Comparison of ENCODE assay signal across 8 mouse cellular contexts in genomic region chr2:130178381-130178705, GRCm38 (mm10). TPM values are rescaled to one million over a fixed set of nuclear protein-coding genes. Genes with fewer than 3 reads are reported as not detected.
DNase-seq lines count a peak whose midpoint lies in the region; ATAC-seq and TF ChIP-seq lines count a peak whose summit lies in the region.

No protein-coding gene starts in this region.

- H3K4me3 ChIP-seq in lung, embryonic 14.5 days (ENCODE audit: low read depth, low read length) = peak overlapping the region; percentile 99
- peak overlapping the region; percentile 97 for H3K4me3 ChIP-seq in embryonic facial prominence, embryonic 12.5 days
- peak overlapping the region; percentile 95 for H3K4me3 ChIP-seq in hindbrain, embryonic 16.5 days (ENCODE audit: low read length)
- peak overlapping the region; percentile 99 for H3K4me3 ChIP-seq in midbrain, embryonic 14.5 days (replicated peaks; ENCODE audit: low read depth, low read length)

- peak overlapping the region; percentile 96 for H3K27ac ChIP-seq in lung, embryonic 14.5 days (ENCODE audit: low read depth)
- H3K27ac ChIP-seq in embryonic facial prominence, embryonic 12.5 days = peak overlapping the region; percentile 98
- H3K27ac ChIP-seq in hindbrain, embryonic 16.5 days (ENCODE audit: low read depth, low read length) = peak overlapping the region; percentile 96
- peak overlapping the region; percentile 97 for H3K27ac ChIP-seq in midbrain, embryonic 14.5 days (replicated peaks; ENCODE audit: low read depth, low read length)

- no peak for DNase-seq in lung, embryonic 14.5 days
- no peak for DNase-seq in lung, postnatal 14 days
- DNase-seq in midbrain, embryonic 14.5 days = no peak
- DNase-seq in layer of hippocampus, postnatal 14 days (ENCODE audit: low spot score in 2 of 2) = no peak
- no peak for DNase-seq in gastrocnemius, adult 18-20 months (ENCODE audit: low spot score)

- H3K4me2 ChIP-seq in lung, embryonic 14.5 days = peak overlapping the region; percentile 73
- peak overlapping the region; percentile 83 for H3K4me2 ChIP-seq in embryonic facial prominence, embryonic 12.5 days (replicated peaks)
- H3K4me2 ChIP-seq in hindbrain, embryonic 16.5 days (ENCODE audit: low read length) = peak overlapping the region; percentile 84
- H3K4me2 ChIP-seq in midbrain, embryonic 14.5 days (ENCODE audit: low read length) = peak overlapping the region; percentile 95

- H3K36me3 ChIP-seq in lung, embryonic 14.5 days (ENCODE audit: insufficient read depth) = peaks cover 39% of the 10 kb centered on the region
- peaks cover 34% of the 10 kb centered on the region for H3K36me3 ChIP-seq in embryonic facial prominence, embryonic 12.5 days
- peaks cover 22% of the 10 kb centered on the region for H3K36me3 ChIP-seq in hindbrain, embryonic 16.5 days (ENCODE audit: control insufficient read depth, insufficient read depth, low read length)
- peaks cover 38% of the 10 kb centered on the region for H3K36me3 ChIP-seq in midbrain, embryonic 14.5 days (ENCODE audit: control insufficient read depth, insufficient read depth, low read length)

- H3K27me3 ChIP-seq in lung, embryonic 14.5 days (ENCODE audit: insufficient read depth, low read length) = no peaks in the 10 kb centered on the region
- no peaks in the 10 kb centered on the region for H3K27me3 ChIP-seq in embryonic facial prominence, embryonic 12.5 days
- no peaks in the 10 kb centered on the region for H3K27me3 ChIP-seq in hindbrain, embryonic 16.5 days (replicated peaks; ENCODE audit: control insufficient read depth, insufficient read depth, low read length)
- H3K27me3 ChIP-seq in midbrain, embryonic 14.5 days (ENCODE audit: control insufficient read depth, insufficient read depth, low read length) = no peaks in the 10 kb centered on the region

- ATAC-seq in lung, embryonic 14.5 days (ENCODE audit: insufficient read depth) = peak; percentile 1; the same call in 1 of the 2 replicates
- no peak for ATAC-seq in embryonic facial prominence, embryonic 12.5 days (ENCODE audit: insufficient number of reproducible peaks, insufficient read depth, low FRiP score, low TSS enrichment)
- ATAC-seq in hindbrain, embryonic 16.5 days = no peak
- ATAC-seq in midbrain, embryonic 14.5 days (ENCODE audit: low FRiP score, low TSS enrichment) = no peak
- ATAC-seq in granulocyte monocyte progenitor cell, adult 5-6 weeks (replicated peaks; ENCODE audit: poor library complexity, severe bottlenecking) = no peak

- H3K9ac ChIP-seq in lung, embryonic 14.5 days = peak overlapping the region; percentile 100
- peak overlapping the region; percentile 99 for H3K9ac ChIP-seq in embryonic facial prominence, embryonic 12.5 days
- peak overlapping the region; percentile 100 for H3K9ac ChIP-seq in hindbrain, embryonic 16.5 days (ENCODE audit: low read depth, low read length)
- H3K9ac ChIP-seq in midbrain, embryonic 14.5 days (replicated peaks; ENCODE audit: low read length) = peak overlapping the region; percentile 99

- under 1% methylated on average over 11 of the region's 11 CpGs for WGBS in lung, embryonic 14.5 days
- WGBS in embryonic facial prominence, embryonic 12.5 days = 0% methylated on average over 11 of the region's 11 CpGs
- WGBS in hindbrain, embryonic 16.5 days = under 1% methylated on average over 11 of the region's 11 CpGs
- under 1% methylated on average over 11 of the region's 11 CpGs for WGBS in midbrain, embryonic 14.5 days

- H3K4me1 ChIP-seq in lung, embryonic 14.5 days (ENCODE audit: insufficient read depth) = no peaks in the 10 kb centered on the region
- peaks cover 16% of the 10 kb centered on the region for H3K4me1 ChIP-seq in embryonic facial prominence, embryonic 12.5 days
- H3K4me1 ChIP-seq in hindbrain, embryonic 16.5 days (ENCODE audit: control insufficient read depth, insufficient read depth, low read depth, low read length) = peaks cover 20% of the 10 kb centered on the region
- peaks cover 17% of the 10 kb centered on the region for H3K4me1 ChIP-seq in midbrain, embryonic 14.5 days (ENCODE audit: control insufficient read depth, insufficient read depth, low read length)

- no peak for TF ChIP-seq CTCF in lung, embryonic 14.5 days (IDR thresholded peaks at IDR 0.05; ENCODE audit: low read depth)

- H3K9me3 ChIP-seq in lung, embryonic 14.5 days (ENCODE audit: low read depth, low read length) = no peaks in the 10 kb centered on the region
- no peaks in the 10 kb centered on the region for H3K9me3 ChIP-seq in embryonic facial prominence, embryonic 12.5 days
- H3K9me3 ChIP-seq in hindbrain, embryonic 16.5 days (ENCODE audit: control insufficient read depth, low read length) = no peaks in the 10 kb centered on the region
- H3K9me3 ChIP-seq in midbrain, embryonic 14.5 days (ENCODE audit: control insufficient read depth, low read length) = no peaks in the 10 kb centered on the region

RNA-seq across cellular contexts. Expression of gene Snrpb, which starts 0.9 kb away (rescaled TPM):
- polyA plus RNA-seq in lung, embryonic 14.5 days (2014; fragmentation: Nextera tagmentation; extraction: Ambion mirVana) = 691 and 703 TPM in 2 replicates
- polyA plus RNA-seq in embryonic facial prominence, embryonic 12.5 days (2016; fragmentation: Nextera tagmentation; extraction: Ambion mirVana) = 620 and 646 TPM in 2 replicates
- polyA plus RNA-seq in hindbrain, embryonic 16.5 days (2015; fragmentation: Nextera tagmentation; extraction: Ambion mirVana) = 298 and 312 TPM in 2 replicates
- 349 and 358 TPM in 2 replicates for polyA plus RNA-seq in midbrain, embryonic 14.5 days (2014; fragmentation: Nextera tagmentation; extraction: Ambion mirVana)
- 100 to 1,000 TPM; 102 TPM for total RNA-seq in layer of hippocampus, postnatal 14 days (2021)
- total RNA-seq in granulocyte monocyte progenitor cell, adult 5-6 weeks (2014; fragmentation: Nextera tagmentation) = 270 and 359 TPM in 2 replicates
- total RNA-seq in granulocyte monocyte progenitor cell, adult 5-6 weeks (2017) = 191 and 210 TPM in 2 replicates
- 100 to 1,000 TPM; 122 to 131 TPM for total RNA-seq in gastrocnemius, adult 18-20 months (2021)

RNA-seq across cellular contexts. Expression of gene Tmc2, which starts 16.7 kb away (rescaled TPM):
- polyA plus RNA-seq in lung, embryonic 14.5 days (2014; fragmentation: Nextera tagmentation; extraction: Ambion mirVana) = not detected in 2 replicates
- polyA plus RNA-seq in embryonic facial prominence, embryonic 12.5 days (2016; fragmentation: Nextera tagmentation; extraction: Ambion mirVana) = not detected in 2 replicates
- polyA plus RNA-seq in hindbrain, embryonic 16.5 days (2015; fragmentation: Nextera tagmentation; extraction: Ambion mirVana) = not detected in 2 replicates
- not detected in 2 replicates for polyA plus RNA-seq in midbrain, embryonic 14.5 days (2014; fragmentation: Nextera tagmentation; extraction: Ambion mirVana)
- total RNA-seq in layer of hippocampus, postnatal 14 days (2021) = not detected
- not detected in 2 replicates for total RNA-seq in granulocyte monocyte progenitor cell, adult 5-6 weeks (2014; fragmentation: Nextera tagmentation)
- total RNA-seq in granulocyte monocyte progenitor cell, adult 5-6 weeks (2017) = not detected in 2 replicates
- total RNA-seq in gastrocnemius, adult 18-20 months (2021) = not detected
